8 mouse cellular contexts compared by ENCODE assay signal in genomic region chr6:136497744-136498143, GRCm38 (mm10). TPM values are rescaled to one million over a fixed set of nuclear protein-coding genes. Genes with fewer than 3 reads are reported as not detected.
A peak's percentile ranks its signal among the peaks of the same experiment; 100 is the strongest.
DNase-seq lines count a peak whose midpoint lies in the region; ATAC-seq lines count a peak whose summit lies in the region.

No protein-coding gene starts in this region.

- DNase-seq in gastrocnemius, adult 18-20 months (ENCODE audit: low spot score): peak; percentile 11
- DNase-seq in gastrocnemius, postnatal 10 days: no peak
- peak; percentile 93 for DNase-seq in induced T-regulatory cell, adult 2 months (ENCODE audit: low read depth)
- DNase-seq in skeletal muscle tissue, adult 2 months (ENCODE audit: low read depth, low spot score): peak; percentile 65
- DNase-seq in gastrocnemius, postnatal 4 days (ENCODE audit: low spot score in 2 of 2): no peak
- DNase-seq in left cerebral cortex, adult 11 months (ENCODE audit: low spot score): no peak
- no peak for DNase-seq in cerebellum, adult 11 months

- ATAC-seq in CD4-positive, CD25-positive, alpha-beta regulatory T cell, adult 4 months: peak; percentile 86

RNA-seq across cellular contexts. Expression of gene Atf7ip, which starts 8.2 kb away (rescaled TPM):
- 10 to 100 TPM; 40.0 to 42.4 TPM for total RNA-seq in gastrocnemius, adult 18-20 months (2021)
- 10 to 100 TPM; 51.8 to 80.1 TPM for total RNA-seq in gastrocnemius, postnatal 10 days (2021)
- 100 to 1,000 TPM in 1 of 2 experiments, 10 to 100 TPM in 1; 96.5 to 115 TPM for polyA plus RNA-seq in CD4-positive, CD25-positive, alpha-beta regulatory T cell, adult 4 months (2017; shearing (Covaris generic))
- 100 to 1,000 TPM in 1 of 2 experiments, 10 to 100 TPM in 1; 85.1 to 102 TPM for total RNA-seq in gastrocnemius, postnatal 4 days (2021)

Comparison
In these comparisons a context has a peak if more than half of its experiments do, and no peak if none do; other contexts are left out.
1. DNase-seq: peak in gastrocnemius, adult 18-20 months (single experiment), induced T-regulatory cell, adult 2 months (single experiment) and skeletal muscle tissue, adult 2 months (single experiment); none in gastrocnemius, postnatal 10 days (single experiment), gastrocnemius, postnatal 4 days (0 of 2), left cerebral cortex, adult 11 months (single experiment) and cerebellum, adult 11 months (single experiment).